Mouse (Mus musculus) lung, adult 2 months (tissue): Measurements from ENCODE around the gene Kctd10.

Experiments used
- CTCF ChIP-seq: fragments of 200-500 bp; IDR thresholded peaks from 2 replicates; pipeline ENCODE4 v1.5.1; 2011; ENCODE audit warnings: mild to moderate bottlenecking, low read length, control low read depth; ENCODE audit not compliant: insufficient read depth
- POLR2A ChIP-seq: fragments of 200-500 bp; IDR thresholded peaks from 2 replicates; pipeline ENCODE4 v1.6.1; 2011; ENCODE audit warnings: low read depth, mild to moderate bottlenecking, control low read depth, low read length, borderline replicate concordance; ENCODE audit errors: extremely low read depth

- no peak for TF ChIP-seq CTCF
- TF ChIP-seq POLR2A = no peak
Measured at GRCm38 (mm10) chr5:114368803-114369496, 11.4 kb downstream of the Kctd10 start.
